Mouse (Mus musculus) heart, embryonic 15.5 days (tissue): Measurements from ENCODE around the gene Tmem115. TPM values are rescaled to one million over a fixed set of nuclear protein-coding genes. Genes with fewer than 3 reads are reported as not detected.

Experiments
- ATAC-seq: fragments of 200-750 bp; cut with Nextera tagmentation; replicated peaks from 2 replicates; pipeline ENCODE4 v1.8.0; 2017; ENCODE audit warnings: low read depth, moderate TSS enrichment; ENCODE audit not compliant: insufficient number of reproducible peaks, insufficient read depth, low FRiP score
- H3K27ac ChIP-seq: fragments of 300-500 bp; sonication (generic); 2 replicates; pipeline ENCODE4 v1.5.1; 2015; ENCODE audit warnings: mild to moderate bottlenecking, inconsistent platforms
- H3K27me3 ChIP-seq: fragments of 300-500 bp; sonication (generic); 2 replicates; pipeline ENCODE4 v1.6.1; 2015; ENCODE audit warnings: inconsistent platforms
- H3K36me3 ChIP-seq: fragments of 300-500 bp; sonication (generic); 2 replicates; pipeline ENCODE4 v1.6.1; 2015; ENCODE audit warnings: mild to moderate bottlenecking, inconsistent platforms
- H3K4me1 ChIP-seq: fragments of 300-500 bp; sonication (generic); replicated peaks from 2 replicates; pipeline ENCODE4 v1.6.1; 2015; ENCODE audit warnings: inconsistent platforms
- H3K4me2 ChIP-seq: fragments of 300-500 bp; sonication (generic); 2 replicates; pipeline ENCODE4 v1.6.1; 2015; ENCODE audit warnings: inconsistent platforms, mild to moderate bottlenecking, moderate library complexity
- H3K4me3 ChIP-seq: fragments of 300-500 bp; sonication (generic); 2 replicates; pipeline ENCODE4 v1.5.1; 2015; ENCODE audit warnings: mild to moderate bottlenecking, inconsistent platforms
- H3K9ac ChIP-seq: fragments of 300-500 bp; sonication (generic); 2 replicates; pipeline ENCODE4 v1.6.1; 2015; ENCODE audit warnings: mild to moderate bottlenecking, inconsistent platforms
- H3K9me3 ChIP-seq: fragments of 300-500 bp; sonication (generic); replicated peaks from 2 replicates; pipeline ENCODE4 v1.6.1; 2016; ENCODE audit warnings: inconsistent platforms
- WGBS: fragments of 180-500 bp; shearing (Covaris S2); methylation state at CpG from one replicate; pipeline ENCODE4 v1.1.7; 2015; ENCODE audit warnings: mixed read lengths; 5-methylcytosine and 5-hydroxymethylcytosine counted together
- polyA plus RNA-seq: library from polyadenylated mRNA; unstranded; fragments of >200 nt; fragmentation: Nextera tagmentation; extraction: Ambion mirVana; gene quantifications from 2 replicates; pipeline ENCODE4 v1.2.1, GENCODE M21; 2015

The Tmem115 gene
- polyA plus RNA-seq, 1 experiment from 2014 or later: 31.5 TPM

GRCm38 (mm10) chr9:107575579-107576356, 42.0 kb downstream of the Tmem115 start:
- Histone ChIP-seq H3K36me3 (peaks cover 29% of the 10 kb centered on the region), H3K27ac (peak overlapping the region; percentile 68), H3K9ac (no peak overlapping the region), H3K4me2 (no peak overlapping the region), H3K4me1 (peaks cover 53% of the 10 kb centered on the region), H3K4me3 (no peak overlapping the region), H3K27me3 (no peaks in the 10 kb centered on the region), H3K9me3 (no peaks in the 10 kb centered on the region)
- WGBS: 81% methylated on average over 14 of the region's 14 CpGs
- ATAC-seq: no peak

- peaks cover 29% of the 10 kb centered on the region for H3K36me3 ChIP-seq
- H3K9ac ChIP-seq: peak within 1 kb of the TSS; percentile 28; the same call in 1 of the 2 replicates
- H3K4me2 ChIP-seq: peak within 1 kb of the TSS; percentile 55
- WGBS: 25% methylated on average over 16 of the region's 16 CpGs
- ATAC-seq: peak; percentile 66
- no peaks in the 10 kb centered on the region for H3K27me3 ChIP-seq
- peaks cover 51% of the 10 kb centered on the region for H3K4me1 ChIP-seq
- H3K9me3 ChIP-seq: no peaks in the 10 kb centered on the region
- H3K4me3 ChIP-seq: peak within 1 kb of the TSS; percentile 38
- peak within 1 kb of the TSS; percentile 68 for H3K27ac ChIP-seq
Measured at GRCm38 (mm10) chr9:107576357-107577107, 42.8 kb downstream of the Tmem115 start, which contains the start of gene Hyal1. Gene Hyal1, plus strand, starts transcription at chr9:107576927.

- WGBS: 88% methylated on average over 10 of the region's 10 CpGs
- Histone ChIP-seq H3K27ac (no peak overlapping the region), H3K4me2 (peak overlapping the region; percentile 55; the same call in 1 of the 2 replicates), H3K4me1 (peaks cover 54% of the 10 kb centered on the region), H3K36me3 (peaks cover 17% of the 10 kb centered on the region), H3K9me3 (no peaks in the 10 kb centered on the region), H3K27me3 (no peaks in the 10 kb centered on the region), H3K4me3 (no peak overlapping the region), H3K9ac (no peak overlapping the region)
- no peak for ATAC-seq
Measured at GRCm38 (mm10) chr9:107577871-107578270, 44.1 kb downstream of the Tmem115 start.

- Histone ChIP-seq H3K27ac (peak within 1 kb of the TSS; percentile 93), H3K9ac (0 out of 2 replicates have a peak within 1 kb of the TSS, but pooled peaks have one; percentile 14), H3K9me3 (no peaks in the 10 kb centered on the region), H3K4me3 (no peak within 1 kb of the TSS), H3K36me3 (peaks cover 18% of the 10 kb centered on the region), H3K4me2 (peak within 1 kb of the TSS; percentile 89; the same call in 1 of the 2 replicates), H3K4me1 (peaks cover 54% of the 10 kb centered on the region), H3K27me3 (no peaks in the 10 kb centered on the region)
- ATAC-seq: no peak
- 72% methylated on average over 3 of the region's 3 CpGs for WGBS
Measured at GRCm38 (mm10) chr9:107578587-107578986, 44.8 kb downstream of the Tmem115 start, which contains the start of gene Naa80. Gene Naa80, plus strand, starts transcription at chr9:107578887.

- no peaks in the 10 kb centered on the region for H3K27me3 ChIP-seq
- H3K4me3 ChIP-seq: no peak overlapping the region
- H3K9ac ChIP-seq: 0 out of 2 replicates have a peak overlapping the region, but pooled peaks have one; percentile 14
- H3K36me3 ChIP-seq: peaks cover 16% of the 10 kb centered on the region
- no peaks in the 10 kb centered on the region for H3K9me3 ChIP-seq
- H3K4me2 ChIP-seq: 0 out of 2 replicates have a peak overlapping the region, but pooled peaks have one; percentile 89
- peak overlapping the region; percentile 93 for H3K27ac ChIP-seq
- 95% methylated on average over 14 of the region's 14 CpGs for WGBS
- H3K4me1 ChIP-seq: peaks cover 54% of the 10 kb centered on the region
- ATAC-seq: no peak
Measured at GRCm38 (mm10) chr9:107579023-107579900, 45.5 kb downstream of the Tmem115 start.

- ATAC-seq: peak; percentile 74
- under 1% methylated on average over 32 of the region's 32 CpGs for WGBS
Measured at GRCm38 (mm10) chr9:107580501-107581317, 47.0 kb downstream of the Tmem115 start, which contains the start of gene Hyal3. Gene Hyal3, plus strand, starts transcription at chr9:107580818.

GRCm38 (mm10) chr9:107581584-107581983, 47.8 kb downstream of the Tmem115 start:
- H3K36me3 ChIP-seq: peaks cover 10% of the 10 kb centered on the region
- WGBS: 68% methylated on average over 4 of the region's 4 CpGs
- ATAC-seq: no peak
- peak overlapping the region; percentile 65 for H3K9ac ChIP-seq
- H3K27ac ChIP-seq: peak overlapping the region; percentile 93; the same call in 1 of the 2 replicates
- peak overlapping the region; percentile 89 for H3K4me2 ChIP-seq
- H3K4me3 ChIP-seq: peak overlapping the region; percentile 62
- no peaks in the 10 kb centered on the region for H3K27me3 ChIP-seq
- peaks cover 45% of the 10 kb centered on the region for H3K4me1 ChIP-seq
- H3K9me3 ChIP-seq: no peaks in the 10 kb centered on the region

More at GRCm38 (mm10) chr9:107580501-107581317, 47.0 kb downstream of the Tmem115 start, which contains the start of gene Hyal3:
- H3K36me3 ChIP-seq: peaks cover 10% of the 10 kb centered on the region
- peak within 1 kb of the TSS; percentile 93 for H3K27ac ChIP-seq
- peak within 1 kb of the TSS; percentile 65 for H3K9ac ChIP-seq
- peak within 1 kb of the TSS; percentile 89 for H3K4me2 ChIP-seq
- peak within 1 kb of the TSS; percentile 62 for H3K4me3 ChIP-seq
- no peaks in the 10 kb centered on the region for H3K9me3 ChIP-seq
- no peaks in the 10 kb centered on the region for H3K27me3 ChIP-seq
- H3K4me1 ChIP-seq: peaks cover 52% of the 10 kb centered on the region

GRCm38 (mm10) chr9:107582509-107583062, 48.8 kb downstream of the Tmem115 start:
- H3K9ac ChIP-seq: no peak overlapping the region
- WGBS: 90% methylated on average over 7 of the region's 7 CpGs
- H3K4me1 ChIP-seq: peaks cover 38% of the 10 kb centered on the region
- H3K36me3 ChIP-seq: peaks cover 10% of the 10 kb centered on the region
- H3K27ac ChIP-seq: no peak overlapping the region
- no peak overlapping the region for H3K4me2 ChIP-seq
- no peaks in the 10 kb centered on the region for H3K27me3 ChIP-seq
- no peaks in the 10 kb centered on the region for H3K9me3 ChIP-seq
- no peak overlapping the region for H3K4me3 ChIP-seq
- no peak for ATAC-seq

GRCm38 (mm10) chr9:107583174-107583573, 49.4 kb downstream of the Tmem115 start:
- H3K4me3 ChIP-seq: no peak overlapping the region
- no peaks in the 10 kb centered on the region for H3K27me3 ChIP-seq
- no peak for ATAC-seq
- H3K9ac ChIP-seq: no peak overlapping the region
- no peaks in the 10 kb centered on the region for H3K9me3 ChIP-seq
- WGBS: 90% methylated on average over 14 of the region's 14 CpGs
- no peak overlapping the region for H3K4me2 ChIP-seq
- H3K4me1 ChIP-seq: peaks cover 37% of the 10 kb centered on the region
- peaks cover 10% of the 10 kb centered on the region for H3K36me3 ChIP-seq
- no peak overlapping the region for H3K27ac ChIP-seq

GRCm38 (mm10) chr9:107586504-107586903, 52.8 kb downstream of the Tmem115 start:
- no peak overlapping the region for H3K4me3 ChIP-seq
- H3K9ac ChIP-seq: no peak overlapping the region
- no peaks in the 10 kb centered on the region for H3K9me3 ChIP-seq
- peak overlapping the region; percentile 79; the same call in 1 of the 2 replicates for H3K4me2 ChIP-seq
- ATAC-seq: no peak
- WGBS: 90% methylated on average over 5 of the region's 5 CpGs
- H3K27me3 ChIP-seq: no peaks in the 10 kb centered on the region
- peaks cover 51% of the 10 kb centered on the region for H3K4me1 ChIP-seq
- no peak overlapping the region for H3K27ac ChIP-seq
- H3K36me3 ChIP-seq: peaks cover 20% of the 10 kb centered on the region
